Mouse (Mus musculus) E14TG2a.4 (cell line): ENCODE results near the gene Stk16.

Experiments
- CTCF ChIP-seq: conservative IDR thresholded peaks from 2 replicates; pipeline ENCODE4 v1.5.1; 2014; ENCODE audit warnings: low read length
- NANOG ChIP-seq: IDR thresholded peaks from 2 replicates; pipeline ENCODE4 v1.6.1; 2014; ENCODE audit warnings: borderline replicate concordance, low read length, mixed read lengths
- POU5F1 ChIP-seq: IDR thresholded peaks from 2 replicates; pipeline ENCODE4 v1.6.1; 2014; ENCODE audit warnings: low read length, borderline replicate concordance

- TF ChIP-seq CTCF (no peak), NANOG (no peak), POU5F1 (no peak)
Observed at GRCm38 (mm10) chr1:75211141-75211708, 587 bp downstream of the Stk16 start.
